Mouse (Mus musculus) spleen, adult 2 months (tissue): Measurements from ENCODE around the gene Olfr272.

ENCODE experiments used
- CTCF ChIP-seq: fragments of 200-500 bp; IDR thresholded peaks from 2 replicates; pipeline ENCODE4 v1.5.1; 2011; ENCODE audit warnings: mild to moderate bottlenecking, inconsistent platforms; ENCODE audit not compliant: insufficient read depth, insufficient read length, insufficient replicate concordance; ENCODE audit errors: extremely low read depth
- POLR2A ChIP-seq: fragments of 200-500 bp; IDR thresholded peaks from 2 replicates; pipeline ENCODE4 v1.6.1; 2011; ENCODE audit warnings: low read depth, low read length, inconsistent platforms

- TF ChIP-seq POLR2A (no peak), CTCF (no peak)
Observed at GRCm38 (mm10) chr4:52964247-52964646, 45.3 kb upstream of the Olfr272 start, which contains the start of gene Olfr270.
